Mouse (Mus musculus) right cerebral cortex, postnatal 4 days (tissue): Measurements from ENCODE around the gene 4930404N11Rik.

Source experiments
- DNase-seq: peaks from one replicate; pipeline ENCODE4 v3.0.0-alpha.2; 2022

4930404N11Rik gene

DNA sequence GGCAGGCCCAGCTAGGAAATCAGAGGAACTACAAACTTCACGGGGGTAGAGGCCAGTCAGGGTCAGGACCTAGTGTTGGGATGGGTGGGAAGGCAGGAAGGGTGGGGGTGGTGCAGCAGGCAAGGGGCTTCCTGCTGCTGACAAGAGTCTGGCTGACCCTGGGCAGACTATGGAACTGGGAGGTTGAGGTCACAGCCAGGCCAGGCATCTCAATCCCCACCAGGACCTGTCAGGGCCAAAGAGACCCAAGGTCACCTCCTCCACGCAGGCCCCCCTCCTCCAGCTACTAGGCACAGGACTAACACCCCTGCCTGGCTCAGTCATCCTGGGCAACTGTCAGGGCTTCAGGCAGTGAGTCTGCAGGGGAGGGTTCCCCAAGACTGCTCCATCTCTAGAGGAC, 37.7 kb downstream of the 4930404N11Rik start:
- no peak for DNase-seq

GRCm38 (mm10) chr10:81326858-81327257, 38.8 kb downstream of the 4930404N11Rik start:
- DNase-seq, result no peak

DNA sequence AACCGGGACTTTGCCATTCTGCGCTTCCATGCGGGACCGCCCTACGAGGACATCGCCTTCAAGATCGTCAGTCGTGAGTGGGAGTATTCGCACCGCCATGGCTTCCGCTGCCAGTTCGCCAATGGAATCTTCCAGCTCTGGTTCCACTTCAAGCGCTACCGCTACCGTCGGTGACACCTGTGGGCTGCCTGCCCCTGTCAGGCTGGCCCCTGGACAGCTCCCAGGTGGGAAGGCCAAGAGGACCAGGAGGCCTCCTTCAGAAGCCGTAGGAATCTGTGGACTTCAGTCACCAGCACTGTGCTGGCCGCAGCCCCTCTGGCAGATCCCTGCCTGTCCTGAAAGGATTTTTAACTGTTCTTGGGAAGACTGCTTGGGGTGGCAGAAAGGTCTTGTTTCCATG, 39.8 kb downstream of the 4930404N11Rik start:
- no peak for DNase-seq

- no peak for DNase-seq
Observed at GRCm38 (mm10) chr10:81325176-81325575, 40.4 kb downstream of the 4930404N11Rik start.

DNA sequence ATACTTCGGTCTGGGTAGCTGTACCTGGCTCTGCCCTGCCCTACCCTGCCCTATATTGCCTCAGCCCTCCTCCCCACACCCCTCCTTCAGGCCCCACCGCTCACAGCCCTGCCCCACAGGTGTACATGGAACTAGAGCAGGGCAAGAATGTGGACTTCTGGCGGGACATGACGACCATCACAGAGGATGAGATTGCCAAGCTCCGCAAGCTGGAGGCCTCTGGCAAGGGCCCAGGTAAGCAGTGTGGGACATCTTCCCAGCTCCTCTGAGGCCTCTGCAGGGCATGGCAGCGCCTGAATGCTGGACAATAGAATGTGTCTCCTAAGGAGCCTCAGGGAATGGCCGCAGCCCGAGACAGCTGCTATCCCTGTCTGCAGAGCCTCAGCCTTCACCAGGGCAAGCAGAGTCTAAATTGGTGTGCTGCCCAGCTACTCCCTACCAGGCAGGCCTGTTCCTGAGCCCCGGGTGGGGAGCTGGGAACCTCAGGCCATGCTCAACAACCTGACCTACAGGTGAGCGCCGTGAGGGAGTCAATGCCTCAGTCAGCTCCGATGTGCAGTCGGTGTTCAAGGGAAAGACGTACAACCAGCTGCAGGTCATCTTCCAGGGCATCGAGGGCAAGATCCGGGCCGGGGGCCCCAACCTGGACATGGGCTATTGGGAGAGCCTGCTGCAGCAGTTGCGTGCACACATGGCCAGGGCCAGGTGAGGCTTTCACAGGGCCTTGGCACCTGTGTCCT, 41.7 kb downstream of the 4930404N11Rik start:
- DNase-seq, result no peak

GRCm38 (mm10) chr10:81323141-81323775, 42.4 kb downstream of the 4930404N11Rik start:
- DNase-seq, result no peak

- no peak for DNase-seq
Observed at GRCm38 (mm10) chr10:81322444-81322843, 43.2 kb downstream of the 4930404N11Rik start.

DNA sequence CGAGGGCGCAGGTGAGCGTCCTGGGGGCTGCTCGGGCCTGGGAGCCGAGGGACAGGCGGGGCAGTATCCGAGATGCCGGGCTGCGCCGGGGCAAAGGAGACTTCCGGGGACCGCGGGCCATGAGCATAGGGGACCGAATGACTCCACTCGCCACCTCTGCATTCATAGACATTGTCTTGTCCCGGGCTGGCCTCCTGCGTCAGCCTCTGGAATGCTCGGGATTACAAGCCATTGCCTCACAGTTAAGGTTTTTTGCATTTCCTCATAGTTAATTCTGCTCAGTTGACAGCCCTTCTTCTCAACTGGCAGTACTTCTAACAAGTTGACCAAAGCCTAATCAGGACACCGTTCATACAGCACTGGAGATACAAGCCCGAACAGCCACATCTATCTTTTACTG, 44.2 kb downstream of the 4930404N11Rik start:
- no peak for DNase-seq

DNA sequence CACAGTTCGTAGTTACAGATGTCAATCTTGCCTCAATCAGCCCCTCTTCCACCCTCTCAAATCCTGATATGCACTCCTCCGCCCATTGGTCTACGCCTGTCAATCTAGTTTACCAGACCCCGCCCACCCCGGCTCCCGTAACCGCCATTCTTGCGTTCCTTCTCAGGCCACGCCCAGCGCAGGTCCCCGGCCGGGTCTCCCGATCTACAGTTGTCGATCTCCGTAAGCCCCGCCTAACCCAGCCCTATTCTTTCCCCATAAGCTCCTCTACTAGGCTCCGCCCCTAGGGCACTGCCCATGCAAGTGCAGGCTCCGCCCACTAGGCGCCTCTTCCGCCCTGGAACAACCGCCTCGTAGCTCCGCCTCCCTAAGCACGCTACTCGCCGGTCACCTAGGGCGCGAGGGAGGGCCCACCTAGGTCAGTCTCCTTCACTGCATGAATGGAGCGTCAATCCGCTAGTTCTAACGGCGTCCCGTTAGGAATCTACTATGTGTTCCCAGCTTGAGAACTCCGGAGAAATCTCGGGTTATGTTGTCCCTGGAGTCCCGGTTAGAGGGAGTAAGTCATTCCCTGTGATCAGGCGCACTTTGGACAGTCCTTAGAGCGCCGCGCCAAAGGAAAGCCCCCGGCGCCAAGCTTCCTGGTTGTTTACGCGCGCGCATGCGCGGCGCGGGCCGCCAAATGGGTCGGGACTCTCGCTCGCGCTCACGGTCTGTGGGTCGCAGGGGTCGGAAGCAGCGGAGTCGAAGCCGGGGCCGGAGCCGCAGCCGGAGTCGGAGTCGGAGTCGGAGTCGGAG, 44.9 kb downstream of the 4930404N11Rik start, which contains the start of gene Cactin:
Gene Cactin (plus strand): TSS at position 554 of the 798 bp plus-strand sequence.
- DNase-seq, result peak; percentile 99

DNA sequence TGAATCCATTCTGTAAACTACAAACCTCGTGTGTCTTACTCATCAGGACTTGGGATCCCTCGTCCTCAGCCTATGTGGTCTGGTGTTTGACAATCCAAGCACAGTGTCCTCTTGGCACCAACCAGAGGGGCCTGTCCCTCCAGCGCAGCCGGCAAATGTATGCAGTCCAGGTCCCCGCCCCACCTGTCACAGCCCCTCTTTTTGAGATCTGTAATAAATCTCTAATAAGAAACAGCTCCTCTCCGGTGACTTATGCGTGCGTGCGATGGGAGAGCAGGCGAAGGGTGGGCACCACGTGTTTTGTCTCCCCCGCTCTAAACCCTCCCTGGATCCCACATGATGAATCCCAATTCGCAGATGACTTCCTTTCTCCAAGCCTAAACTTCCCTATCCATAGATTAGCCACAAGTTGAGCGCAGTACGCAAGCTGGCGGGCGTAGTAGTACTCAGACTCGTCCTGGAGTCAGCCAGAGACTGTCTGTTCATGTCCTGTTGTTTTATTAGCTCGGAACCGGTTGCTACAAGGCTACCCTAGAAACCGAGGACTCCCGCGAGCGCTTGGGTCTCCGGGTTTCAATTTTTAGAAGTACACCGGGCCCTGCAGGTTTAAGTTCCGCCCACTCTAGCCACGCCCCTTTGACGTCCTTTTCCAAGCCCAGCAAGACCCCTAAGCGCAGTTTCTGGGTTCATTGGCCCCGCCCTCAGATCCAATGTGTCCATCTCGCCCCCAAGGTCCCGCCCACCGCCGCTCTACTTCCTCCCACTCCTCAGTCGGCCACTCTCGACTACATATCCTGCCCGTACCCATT, 45.7 kb downstream of the 4930404N11Rik start:
- peak; percentile 44 for DNase-seq

DNA sequence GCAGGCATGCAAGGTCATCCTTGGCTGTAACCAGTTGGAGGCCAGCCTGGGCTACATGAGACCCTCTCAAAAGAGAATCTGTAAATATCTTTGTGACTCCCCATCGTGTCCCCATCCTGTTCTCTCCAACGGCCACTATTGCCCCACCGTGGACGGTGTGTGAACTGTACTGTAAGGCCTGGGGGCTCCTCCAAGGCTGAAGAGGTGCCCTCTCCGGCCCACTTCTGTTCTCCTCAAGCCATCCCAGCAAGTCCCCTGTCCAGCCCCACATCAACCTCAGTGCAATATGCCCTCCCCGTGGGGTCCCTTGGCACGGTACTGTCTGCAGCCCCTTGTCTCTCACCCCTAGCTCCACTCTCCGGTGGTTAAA, 46.3 kb downstream of the 4930404N11Rik start:
- no peak for DNase-seq

DNA sequence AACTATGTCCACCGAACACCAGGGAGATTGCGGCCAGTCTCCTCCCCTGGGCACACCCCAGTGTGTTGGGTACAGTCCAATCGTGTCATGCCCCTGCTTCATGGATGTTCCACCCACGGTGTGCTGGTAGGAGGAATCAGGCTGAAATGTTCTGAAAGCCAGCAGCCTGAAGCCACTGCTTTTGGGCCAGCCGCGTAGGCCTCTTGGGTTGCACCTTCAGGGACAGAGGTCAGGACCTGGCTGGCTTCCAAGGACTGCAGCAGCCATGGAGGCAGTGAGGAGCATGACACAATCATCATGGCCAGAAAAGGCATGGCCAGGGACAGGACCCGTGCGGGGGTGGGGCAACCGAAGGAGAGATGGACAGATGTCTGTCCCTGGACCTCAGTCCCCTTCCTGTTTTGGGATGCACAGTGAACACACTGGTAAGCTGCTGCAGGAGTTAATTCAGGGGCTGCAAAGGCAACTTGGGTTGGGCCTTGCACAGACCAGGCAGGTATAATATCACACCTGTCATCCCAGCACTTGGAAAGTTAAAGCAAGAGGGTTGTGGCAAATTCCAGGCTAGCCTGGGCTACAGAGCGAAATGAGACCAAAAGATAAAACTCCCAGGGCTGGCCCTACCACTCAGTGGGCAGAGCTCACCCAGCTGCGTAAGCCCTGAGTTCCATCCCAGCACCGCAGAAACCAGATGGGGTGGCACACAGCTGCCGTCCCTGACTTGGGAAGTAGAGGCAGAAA, 46.9 kb downstream of the 4930404N11Rik start:
- DNase-seq, result peak; percentile 55

DNA sequence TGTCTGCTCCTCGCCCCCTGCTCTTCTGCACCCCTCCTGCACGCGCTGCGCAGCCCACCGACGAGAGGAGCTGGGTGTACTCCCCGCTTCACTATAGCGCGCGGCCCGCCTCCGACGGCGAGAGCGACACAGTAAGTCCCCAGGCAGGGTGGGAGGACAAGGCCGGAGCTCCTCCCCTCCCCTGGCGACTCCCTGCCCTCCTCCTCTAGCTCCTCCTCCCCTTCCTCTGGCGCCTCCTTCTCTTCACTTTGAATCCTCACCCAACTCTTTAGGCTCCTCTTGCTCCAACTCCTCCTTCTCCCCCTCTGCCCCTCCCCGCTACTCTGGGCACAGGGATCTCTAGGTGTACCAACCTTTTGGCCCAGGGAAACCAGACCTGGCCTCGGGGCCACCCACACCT, 48.3 kb downstream of the 4930404N11Rik start:
- DNase-seq, result no peak

DNA sequence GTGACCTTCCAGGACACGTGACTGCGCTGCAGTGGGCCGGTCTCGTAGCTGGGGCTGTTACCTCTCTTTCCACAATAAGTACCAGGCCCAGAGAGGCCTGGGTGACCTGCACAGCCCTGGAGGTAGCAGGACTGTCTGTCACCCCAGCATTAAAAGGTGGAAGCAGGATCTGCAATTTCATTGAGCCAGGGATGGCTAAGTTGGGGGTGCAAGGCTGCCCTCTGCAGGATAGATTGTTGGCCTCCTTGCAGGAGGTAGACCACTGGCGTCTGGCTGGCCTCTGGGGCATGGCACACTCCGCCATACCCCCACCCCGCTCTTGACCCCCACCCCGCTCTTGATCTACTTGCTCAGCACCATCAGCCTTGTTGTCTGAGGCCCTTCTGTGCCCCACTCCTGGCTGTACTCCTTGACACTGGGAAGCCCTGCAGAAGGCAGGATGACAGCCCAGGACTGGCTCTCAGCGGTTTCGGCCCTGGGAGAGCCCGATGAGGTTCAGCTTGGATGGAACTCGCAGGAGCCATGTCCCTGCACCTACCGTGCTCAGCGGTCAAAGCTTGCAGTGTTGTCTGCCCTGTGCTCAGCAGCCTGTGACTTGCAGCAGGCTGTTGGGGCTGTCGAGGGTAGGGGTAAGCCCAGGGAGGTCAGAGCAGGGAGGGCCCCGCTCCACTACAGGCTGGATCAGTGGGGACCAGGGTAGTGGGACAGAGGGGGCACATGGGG, 49.1 kb downstream of the 4930404N11Rik start:
- no peak for DNase-seq

GRCm38 (mm10) chr10:81315587-81315986, 50.0 kb downstream of the 4930404N11Rik start:
- no peak for DNase-seq

- no peak for DNase-seq
Observed at GRCm38 (mm10) chr10:81314201-81314600, 51.4 kb downstream of the 4930404N11Rik start.

DNA sequence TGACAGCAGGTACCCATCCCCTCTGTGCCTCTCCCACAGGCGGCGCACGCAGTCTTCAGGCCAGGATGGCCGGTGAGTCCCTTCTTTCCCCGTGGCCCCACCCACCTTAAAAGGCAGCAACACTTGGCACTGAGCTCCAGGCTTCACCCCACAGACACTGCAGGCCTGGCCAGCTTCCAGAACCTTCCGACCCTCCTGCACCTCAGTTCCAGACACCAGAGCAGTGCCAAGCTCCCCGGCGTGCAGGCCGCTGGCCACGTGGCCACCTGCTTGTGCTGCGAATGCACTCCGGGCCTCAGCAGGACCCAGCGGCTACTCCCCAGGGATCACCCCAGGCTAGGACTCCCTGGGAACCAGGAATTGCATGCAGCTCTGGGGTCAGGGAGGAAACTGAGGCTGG, 52.0 kb downstream of the 4930404N11Rik start:
- no peak for DNase-seq
